Mouse (Mus musculus) MEL (cell line): ENCODE data around the gene Map3k9. TPM values are rescaled to one million over a fixed set of nuclear protein-coding genes. Genes with fewer than 3 reads are reported as not detected.
A peak's percentile ranks its signal among the peaks of the same experiment; 100 is the strongest.

Experiments used
- DNase-seq: peaks from one replicate; pipeline ENCODE4 v3.0.0; 2011; ENCODE audit warnings: low read depth, low spot score
- H3K27ac ChIP-seq: 2 replicates; pipeline ENCODE4 v1.5.1; 2012; ENCODE audit warnings: low read depth, mild to moderate bottlenecking, control low read depth, low read length, moderate library complexity; ENCODE audit not compliant: control insufficient read depth
- H3K27me3 ChIP-seq, 2 experiments: fragments of 150-350 bp in 1 of 2; sonication (generic) in 1 of 2; 2 replicates each; pipeline ENCODE4 v1.6.1; 2012; ENCODE audit warnings: low read length in 2 of 2, mild to moderate bottlenecking in 2 of 2, improper control_type of control experiment in 1 of 2, moderate library complexity in 1 of 2; ENCODE audit not compliant: insufficient read depth in 2 of 2, control insufficient read depth in 1 of 2
- H3K36me3 ChIP-seq, 2 experiments: 2 replicates each; pipeline ENCODE4 v1.6.1; 2012 to 2014; ENCODE audit warnings: low read length in 2 of 2, improper control_type of control experiment in 1 of 2, inconsistent platforms in 1 of 2, mild to moderate bottlenecking in 1 of 2; ENCODE audit not compliant: insufficient read depth in 2 of 2, control insufficient read depth in 1 of 2
- H3K4me1 ChIP-seq, 2 experiments: fragments of 150-350 bp in 1 of 2; sonication (generic) in 1 of 2; 2 replicates each; pipeline ENCODE4 v1.6.1; 2012; ENCODE audit warnings: low read length in 2 of 2, improper control_type of control experiment in 1 of 2, mild to moderate bottlenecking in 1 of 2; ENCODE audit not compliant: insufficient read depth in 2 of 2, control insufficient read depth in 1 of 2
- H3K4me3 ChIP-seq, 2 experiments: fragments of 150-350 bp in 1 of 2; sonication (generic) in 1 of 2; 2 replicates each; pipeline ENCODE4 v1.5.1; 2012; ENCODE audit warnings: low read depth in 2 of 2, low read length in 2 of 2, mild to moderate bottlenecking in 2 of 2, moderate library complexity in 2 of 2, control low read depth in 1 of 2, improper control_type of control experiment in 1 of 2; ENCODE audit not compliant: control insufficient read depth in 1 of 2, insufficient read depth in 1 of 2
- H3K79me2 ChIP-seq: 2 replicates; pipeline ENCODE4 v1.6.1; 2012; ENCODE audit warnings: mild to moderate bottlenecking, low read length, moderate library complexity; ENCODE audit not compliant: control insufficient read depth, poor library complexity, insufficient read depth
- H3K9ac ChIP-seq: 2 replicates; pipeline ENCODE4 v1.6.1; 2012; ENCODE audit warnings: low read depth, mild to moderate bottlenecking, control low read depth, low read length, moderate library complexity; ENCODE audit not compliant: control insufficient read depth, poor library complexity, severe bottlenecking
- H3K9me3 ChIP-seq: fragments of 150-350 bp; sonication (generic); replicated peaks from 2 replicates; pipeline ENCODE4 v1.6.1; 2012; ENCODE audit warnings: mild to moderate bottlenecking, low read length, improper control_type of control experiment, moderate library complexity; ENCODE audit not compliant: insufficient read depth
- BHLHE40 ChIP-seq: IDR thresholded peaks from 2 replicates; pipeline ENCODE4 v1.6.1; 2012; ENCODE audit warnings: low read depth, mild to moderate bottlenecking, inconsistent platforms, low read length, improper control_type of control experiment, borderline replicate concordance
- CHD1 ChIP-seq: IDR thresholded peaks from 2 replicates; pipeline ENCODE4 v1.6.1; 2012; ENCODE audit warnings: low read depth, mild to moderate bottlenecking, inconsistent platforms, low read length, improper control_type of control experiment
- E2F4 ChIP-seq: IDR thresholded peaks from 2 replicates; pipeline ENCODE4 v1.6.1; 2011; ENCODE audit warnings: low read depth, low read length, improper control_type of control experiment, borderline replicate concordance
- ELF1 ChIP-seq: IDR thresholded peaks from 2 replicates; pipeline ENCODE4 v1.6.1; 2014; ENCODE audit warnings: low read depth, mild to moderate bottlenecking, inconsistent platforms, low read length, improper control_type of control experiment, moderate library complexity
- EP300 ChIP-seq, 2 experiments: IDR thresholded peaks; 2 replicates each; pipeline ENCODE4 v1.6.1; 2011; ENCODE audit warnings: improper control_type of control experiment in 2 of 2, low read length in 2 of 2, low read depth in 1 of 2, mild to moderate bottlenecking in 1 of 2
- GATA1 ChIP-seq: IDR thresholded peaks from 2 replicates; pipeline ENCODE4 v1.6.1; 2011; ENCODE audit warnings: low read depth, low read length, improper control_type of control experiment
- JUND ChIP-seq: IDR thresholded peaks from 2 replicates; pipeline ENCODE4 v1.6.1; 2011; ENCODE audit warnings: low read depth, mild to moderate bottlenecking, improper control_type of control experiment, low read length
- MAFK ChIP-seq: IDR thresholded peaks from 2 replicates; pipeline ENCODE4 v1.6.1; 2011; ENCODE audit warnings: low read depth, mild to moderate bottlenecking, low read length, improper control_type of control experiment, borderline replicate concordance
- MEF2A ChIP-seq: IDR thresholded peaks from 2 replicates; pipeline ENCODE4 v1.6.1; 2014; ENCODE audit warnings: low read depth, mild to moderate bottlenecking, inconsistent platforms, low read length, improper control_type of control experiment; ENCODE audit not compliant: poor library complexity, insufficient replicate concordance, severe bottlenecking; ENCODE audit errors: extremely low read depth
- MYB ChIP-seq: IDR thresholded peaks from 2 replicates; pipeline ENCODE4 v1.6.1; 2011; ENCODE audit warnings: mild to moderate bottlenecking, low read depth, low read length, improper control_type of control experiment
- MYC ChIP-seq: IDR thresholded peaks from 2 replicates; pipeline ENCODE4 v1.6.1; 2011; ENCODE audit warnings: low read depth, mild to moderate bottlenecking, low read length, improper control_type of control experiment, moderate library complexity
- NELFE ChIP-seq: IDR thresholded peaks from 2 replicates; pipeline ENCODE4 v1.6.1; 2011; ENCODE audit warnings: low read depth, low read length, improper control_type of control experiment
- POLR2A ChIP-seq, 2 experiments: IDR thresholded peaks; 2 replicates each; pipeline ENCODE4 v1.6.1; 2011 to 2012; ENCODE audit warnings: low read length in 2 of 2, mild to moderate bottlenecking in 2 of 2, control low read depth in 1 of 2, improper control_type of control experiment in 1 of 2, low read depth in 1 of 2, moderate library complexity in 1 of 2; ENCODE audit not compliant: control insufficient read depth in 1 of 2, insufficient read depth in 1 of 2, poor library complexity in 1 of 2
- POLR2AphosphoS2 ChIP-seq: IDR thresholded peaks from 2 replicates; pipeline ENCODE4 v1.6.1; 2011; ENCODE audit warnings: low read length, improper control_type of control experiment
- SIN3A ChIP-seq: IDR thresholded peaks from 2 replicates; pipeline ENCODE4 v1.6.1; 2012; ENCODE audit warnings: low read length, improper control_type of control experiment, inconsistent platforms
- TCF12 ChIP-seq: IDR thresholded peaks from 2 replicates; pipeline ENCODE4 v1.6.1; 2014; ENCODE audit warnings: low read depth, mild to moderate bottlenecking, inconsistent platforms, low read length, improper control_type of control experiment, moderate library complexity
- ZMIZ1 ChIP-seq: IDR thresholded peaks from 2 replicates; pipeline ENCODE4 v1.6.1; 2012; ENCODE audit warnings: low read depth, mild to moderate bottlenecking, inconsistent platforms, low read length, improper control_type of control experiment, moderate library complexity
- polyA plus RNA-seq, 2 experiments: library from polyadenylated mRNA; stranded (reverse) in 1 of 2; unstranded in 1 of 2; fragments of >175 nt in 1 of 2; fragments of >200 nt in 1 of 2; gene quantifications; 2 replicates each; pipeline versions ENCODE4 v1.2.1 to v1.2.4; 2012; ENCODE audit warnings: low replicate concordance in 2 of 2, low read depth in 1 of 2; ENCODE audit not compliant: insufficient read length in 2 of 2, insufficient read depth in 1 of 2, missing spikeins in 1 of 2
- total RNA-seq: library from RNA; depleted of rRNA; stranded (reverse); fragments of 300-350 nt; gene quantifications from 2 replicates; pipeline ENCODE4 v1.2.3, GENCODE M21; 2012

Gene Map3k9
- total and polyA plus RNA-seq, 3 experiments: not detected

- no peaks in the 10 kb centered on the region for H3K9me3 ChIP-seq
- no peak overlapping the region for H3K9ac ChIP-seq
- peak; percentile 93 for DNase-seq
- H3K27ac ChIP-seq: peak overlapping the region; percentile 23; the same call in 1 of the 2 replicates
- H3K36me3 ChIP-seq: no peaks in the 10 kb centered on the region
- peak overlapping the region in 1 of 2 experiments; percentile 13; a peak in 2 of 4 replicates for H3K4me3 ChIP-seq
- peaks cover 0 to 8% of the 10 kb centered on the region in 2 experiments; a peak in 1 of 4 replicates for H3K4me1 ChIP-seq
- peaks cover 0 to 7% of the 10 kb centered on the region in 2 experiments; a peak in 2 of 4 replicates for H3K27me3 ChIP-seq
- no peaks in the 10 kb centered on the region for H3K79me2 ChIP-seq
- TF ChIP-seq MYB (no peak), ZMIZ1 (no peak), CHD1 (no peak), BHLHE40 (no peak), EP300 (IDR thresholded peaks at IDR 0.05; ENCODE audit: low read depth in 1 of 2, low read length in 2 of 2) (peak; percentile 46 to 58; a peak in 3 of 4 replicates), MYC (no peak), GATA1 (0 out of 2 replicates have a peak, but pooled peaks have one; percentile 20), E2F4 (no peak)
Measured at GRCm38 (mm10) chr12:81719161-81719560, 61.8 kb downstream of the Map3k9 start.

- Histone ChIP-seq H3K27me3 (peaks cover 0 to 4% of the 10 kb centered on the region in 2 experiments; a peak in 2 of 4 replicates), H3K4me3 (no peak overlapping the region), H3K9me3 (no peaks in the 10 kb centered on the region), H3K79me2 (no peaks in the 10 kb centered on the region), H3K36me3 (no peaks in the 10 kb centered on the region), H3K27ac (no peak overlapping the region), H3K9ac (no peak overlapping the region), H3K4me1 (no peaks in the 10 kb centered on the region)
- no peak for DNase-seq
- no peak for TF ChIP-seq ELF1
- no peak for TF ChIP-seq TCF12
- no peak for TF ChIP-seq MEF2A
- no peak for TF ChIP-seq POLR2A (IDR thresholded peaks at IDR 0.05; ENCODE audit: control insufficient read depth in 1 of 2, insufficient read depth in 1 of 2, low read depth in 1 of 2, low read length in 2 of 2, poor library complexity in 1 of 2)
- TF ChIP-seq JUND: no peak
- TF ChIP-seq MAFK: no peak
- no peak for TF ChIP-seq SIN3A
- TF ChIP-seq POLR2AphosphoS2: no peak
- TF ChIP-seq NELFE: no peak
Measured at GRCm38 (mm10) chr12:81712618-81713017, 68.4 kb downstream of the Map3k9 start.
